Mouse (Mus musculus) retina, postnatal 7 days (tissue): ENCODE data around the gene Asic4.

ENCODE experiments used
- DNase-seq: peaks from one replicate; pipeline ENCODE4 v3.0.0-alpha.2; 2012; ENCODE audit warnings: low read depth, low spot score

The Asic4 gene

DNA sequence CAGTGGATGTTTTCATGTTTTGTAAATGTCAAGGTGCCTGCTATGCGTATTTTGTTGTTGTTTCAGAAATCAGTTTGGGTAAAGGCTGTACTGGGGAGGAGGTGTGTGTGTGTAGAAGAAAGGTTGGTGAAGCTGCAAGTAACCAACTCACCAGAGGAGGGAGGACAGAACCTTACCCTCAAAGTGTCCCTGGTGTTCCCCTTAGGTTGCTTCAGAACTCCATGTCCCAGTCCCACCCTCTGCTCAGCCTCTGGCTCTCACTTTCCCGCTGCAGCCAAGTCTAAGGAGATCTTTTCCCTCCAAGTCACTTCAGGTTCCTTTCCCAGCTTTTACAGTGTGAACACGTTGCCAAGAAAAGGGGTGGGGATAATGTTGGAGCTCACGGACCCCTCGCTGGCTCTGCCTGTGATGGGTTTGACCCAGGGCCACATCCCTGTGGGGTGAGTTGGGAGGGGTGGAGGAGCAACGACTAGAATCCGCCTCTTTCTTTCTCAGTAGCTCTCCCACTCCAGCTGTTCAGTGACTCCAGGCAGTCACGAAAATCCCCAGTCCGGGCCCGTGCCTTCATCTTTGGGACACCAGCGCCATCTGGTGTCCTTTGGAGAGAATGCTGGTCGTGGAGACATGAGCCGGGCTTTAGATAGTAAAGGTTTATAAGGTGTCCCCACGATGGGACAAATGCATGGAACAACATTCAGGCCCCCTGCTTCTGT is 17.1 kb downstream of the Asic4 start:
- DNase-seq, result peak; percentile 87

DNA sequence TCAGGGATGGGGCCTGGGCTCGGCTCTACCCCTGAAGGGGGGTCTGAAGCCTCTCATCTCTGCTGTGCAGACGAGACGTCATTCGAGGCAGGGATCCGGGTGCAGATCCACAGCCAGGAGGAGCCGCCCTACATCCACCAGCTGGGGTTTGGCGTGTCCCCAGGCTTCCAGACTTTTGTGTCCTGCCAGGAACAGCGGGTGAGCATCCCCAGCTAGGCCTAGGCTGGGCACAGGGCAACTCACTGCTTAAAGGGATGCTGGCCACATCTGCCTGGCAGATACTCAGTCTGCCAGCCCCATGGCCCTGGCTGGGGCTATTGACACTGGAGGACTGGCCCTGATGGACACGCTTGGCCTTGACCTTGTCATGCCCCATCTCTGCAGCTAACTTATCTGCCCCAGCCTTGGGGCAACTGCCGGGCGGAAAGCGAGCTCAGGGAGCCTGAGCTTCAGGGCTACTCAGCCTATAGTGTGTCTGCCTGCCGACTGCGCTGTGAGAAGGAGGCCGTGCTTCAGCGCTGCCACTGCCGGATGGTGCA is 19.1 kb downstream of the Asic4 start:
- no peak for DNase-seq

DNA sequence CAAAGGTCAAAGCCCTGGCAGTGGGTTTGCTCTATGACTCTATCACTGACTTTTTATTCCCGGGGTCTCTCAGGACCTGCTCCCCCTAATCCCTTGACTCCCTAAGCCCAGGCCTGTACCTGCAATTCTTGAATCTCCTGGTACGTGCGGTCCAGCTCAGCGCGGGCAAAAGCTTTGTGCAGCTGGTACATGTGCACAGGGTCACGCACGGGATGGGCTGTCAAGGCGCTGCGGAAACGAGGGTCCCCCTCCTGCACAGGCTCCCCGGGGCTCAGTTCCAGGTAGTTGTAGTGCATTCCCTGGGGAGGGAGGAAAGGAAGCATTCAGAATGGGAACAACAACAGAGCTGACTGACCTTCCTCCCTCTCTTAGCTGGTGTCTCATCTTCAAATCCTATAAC is 26.2 kb downstream of the Asic4 start:
- no peak for DNase-seq

DNA sequence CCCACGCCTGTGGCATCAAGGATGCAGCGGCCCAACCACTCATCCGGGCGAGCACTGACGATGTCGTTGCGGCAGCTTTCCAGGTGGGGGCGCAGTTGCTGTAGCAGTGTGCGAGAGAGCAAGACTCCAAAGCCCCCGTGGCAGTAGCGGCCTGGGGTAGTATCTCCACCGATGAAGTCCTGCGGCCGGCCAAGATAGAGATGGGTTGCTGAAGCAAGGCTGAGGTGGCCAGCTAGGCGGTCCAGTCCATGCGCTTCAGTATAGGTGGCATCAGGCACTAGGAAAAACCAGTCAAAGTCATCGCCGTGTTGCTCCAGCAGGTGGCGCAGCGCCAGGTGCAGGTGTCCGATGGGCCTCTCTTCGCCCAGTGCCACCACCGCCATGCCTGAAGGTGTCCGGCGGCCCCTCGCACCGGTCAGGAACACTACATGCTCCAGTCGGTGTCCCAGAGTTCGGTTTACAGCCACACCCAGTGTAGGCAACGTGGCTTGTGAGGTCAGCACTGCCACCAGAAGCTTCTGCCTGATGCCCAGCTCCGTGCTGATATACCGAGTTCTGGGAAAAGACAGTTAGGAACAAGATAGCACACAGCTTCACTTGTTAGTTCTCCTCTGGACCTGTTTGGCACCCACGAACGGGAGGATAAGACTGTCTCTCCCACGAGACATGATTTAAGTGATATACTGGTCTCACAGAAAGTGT is 27.2 kb downstream of the Asic4 start:
- DNase-seq, result peak; percentile 76

DNA sequence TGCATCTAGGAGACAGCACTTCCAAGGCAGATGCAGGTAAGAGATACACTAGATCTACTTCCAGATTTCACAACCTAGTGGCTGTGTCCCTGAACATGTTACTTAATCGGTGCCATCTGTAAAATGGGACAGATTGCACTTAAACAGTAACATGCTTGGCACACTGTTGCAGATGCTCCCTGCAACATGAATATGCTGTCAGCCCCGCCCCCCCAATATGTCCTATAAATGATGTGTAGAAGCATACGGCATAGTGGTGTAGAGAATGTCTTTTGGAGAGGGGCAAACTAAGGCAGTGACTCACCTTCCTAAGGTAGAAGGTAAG is 27.7 kb downstream of the Asic4 start:
- no peak for DNase-seq

DNA sequence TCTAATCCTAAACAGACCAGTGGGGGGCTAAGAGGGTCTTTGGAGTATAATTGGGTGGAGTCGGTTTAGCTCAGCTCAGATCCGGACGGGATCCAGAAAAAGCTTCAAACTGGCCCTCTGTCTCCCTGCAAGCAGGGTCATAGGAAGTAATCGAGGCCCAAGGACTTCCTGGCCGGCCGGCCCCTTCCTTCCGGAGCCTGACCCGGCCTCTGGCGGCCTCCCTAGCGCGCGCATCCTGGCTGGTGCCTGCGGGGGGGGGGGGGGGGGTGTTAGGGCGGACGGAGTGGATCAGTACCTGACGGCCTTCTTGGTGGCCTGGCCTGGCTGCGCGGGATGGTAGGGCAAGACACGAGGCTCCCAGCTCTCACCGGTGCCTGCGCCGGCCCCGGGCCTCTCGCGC is 28.3 kb downstream of the Asic4 start:
- no peak for DNase-seq

DNA sequence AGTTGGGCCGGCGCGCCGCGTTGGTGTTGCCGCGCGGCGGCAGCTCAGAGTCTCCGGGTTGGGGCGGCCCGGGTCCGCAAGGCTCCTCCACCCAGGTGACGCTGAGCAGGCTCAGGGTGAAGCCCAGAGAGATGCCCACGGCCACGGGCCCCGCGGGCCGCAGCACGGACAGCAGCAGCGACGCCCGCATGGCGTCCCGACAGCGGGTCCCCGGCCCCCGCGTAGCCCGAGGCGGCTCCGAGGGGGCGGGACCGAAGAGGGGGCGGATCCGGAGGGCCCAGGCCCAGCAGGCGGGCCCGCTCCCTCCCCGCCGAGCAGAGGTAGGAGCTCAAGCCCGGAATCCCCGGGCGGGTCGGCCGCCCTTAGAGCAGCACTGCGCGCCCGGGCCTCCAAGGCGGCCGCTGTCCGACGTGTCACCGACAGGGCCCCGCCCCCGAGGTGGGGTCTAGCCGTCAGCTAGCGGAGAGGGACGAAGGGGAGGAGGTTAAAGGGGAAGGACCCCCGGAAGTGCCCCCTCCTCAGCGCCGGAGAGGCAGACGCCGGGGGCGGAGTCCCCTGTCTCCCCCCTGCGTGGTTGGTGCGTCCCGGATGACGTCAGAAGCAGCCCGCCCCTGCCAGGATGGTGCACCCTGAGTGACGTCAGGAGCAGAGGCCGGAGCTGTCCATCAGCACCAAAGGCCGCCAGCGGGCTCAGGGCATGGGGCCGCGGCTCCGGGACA is 28.8 kb downstream of the Asic4 start, which contains the start of the genes Chpf and Tmem198:
TSS of gene Chpf (minus strand) at position 392 of the 719 bp plus-strand sequence.
TSS of gene Tmem198 (plus strand) at position 617 of the 719 bp plus-strand sequence.
- peak; percentile 95 for DNase-seq

DNA sequence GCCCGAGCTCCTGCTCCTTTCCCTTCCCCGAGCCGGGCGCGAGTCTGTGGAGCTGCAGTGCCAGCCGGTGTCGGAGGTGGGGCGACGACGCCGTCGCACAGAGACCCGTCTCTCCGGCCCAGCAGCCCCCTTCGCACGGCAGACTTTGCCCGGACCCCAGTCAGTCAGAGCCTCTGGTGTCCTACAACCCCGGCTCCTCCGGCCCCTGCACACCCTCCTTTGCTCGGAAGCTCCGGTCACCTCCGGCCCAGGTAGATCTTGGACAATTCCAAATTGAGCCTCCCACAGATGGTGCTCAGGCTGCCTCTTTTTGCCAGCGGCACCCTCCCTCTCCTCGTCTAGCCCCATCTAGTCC is 29.4 kb downstream of the Asic4 start:
- DNase-seq, result no peak

DNA sequence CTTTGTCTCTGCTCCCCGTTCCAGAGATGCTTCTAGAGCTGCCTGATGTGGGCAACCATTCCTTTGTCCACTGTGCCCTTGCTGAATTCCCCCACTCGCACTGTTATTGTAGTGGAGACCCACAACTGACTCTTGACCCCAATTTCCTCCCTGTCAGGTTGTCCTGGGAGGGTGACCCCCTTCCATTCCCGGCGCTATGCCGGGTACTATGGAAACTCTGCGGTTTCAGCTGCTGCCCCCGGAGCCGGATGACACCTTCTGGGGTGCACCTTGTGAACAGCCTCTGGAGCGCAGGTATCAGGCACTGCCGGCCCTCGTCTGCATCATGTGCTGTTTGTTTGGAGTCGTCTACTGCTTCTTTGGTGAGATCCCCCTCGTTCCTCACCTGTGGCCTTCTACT is 29.8 kb downstream of the Asic4 start:
- DNase-seq, result no peak

DNA sequence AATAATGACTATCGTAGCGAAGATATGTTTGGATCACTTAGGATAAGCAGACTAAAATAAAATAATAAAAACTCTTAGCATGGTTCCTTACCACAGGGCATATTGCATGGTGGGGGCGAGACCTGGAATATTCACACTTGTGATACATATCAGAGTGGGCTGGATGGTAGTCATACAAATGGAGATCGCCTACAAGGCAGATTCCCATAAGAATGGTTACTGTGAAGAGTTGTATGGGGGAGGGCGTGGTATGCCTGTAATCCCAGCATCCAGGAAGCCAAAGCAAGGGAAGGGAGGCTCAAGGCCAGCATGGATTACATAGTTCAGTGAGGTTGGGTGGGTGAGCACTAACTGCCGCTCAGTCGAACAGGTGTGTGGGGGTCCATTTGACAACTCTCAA is 30.5 kb downstream of the Asic4 start:
- no peak for DNase-seq

DNA sequence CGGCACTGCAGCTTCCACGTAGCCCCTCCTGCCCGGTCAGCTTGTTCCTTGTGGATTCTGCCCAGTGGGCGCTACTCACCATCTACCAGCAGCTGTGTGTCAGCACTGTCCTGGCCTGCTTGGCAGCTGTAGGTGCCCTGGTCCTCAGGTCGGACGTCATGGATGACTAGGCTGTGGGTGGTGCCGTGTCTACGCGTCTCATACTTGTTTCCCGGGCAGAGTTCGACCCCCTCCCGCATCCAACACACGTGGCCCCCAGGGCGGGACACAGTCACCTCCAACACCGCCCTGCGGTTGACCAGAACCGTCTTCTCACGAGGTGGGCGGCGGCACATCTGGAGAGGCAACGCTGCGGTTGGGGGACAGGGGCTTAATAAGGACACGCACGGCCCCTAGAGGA is 36.3 kb downstream of the Asic4 start:
- DNase-seq, result no peak

DNA sequence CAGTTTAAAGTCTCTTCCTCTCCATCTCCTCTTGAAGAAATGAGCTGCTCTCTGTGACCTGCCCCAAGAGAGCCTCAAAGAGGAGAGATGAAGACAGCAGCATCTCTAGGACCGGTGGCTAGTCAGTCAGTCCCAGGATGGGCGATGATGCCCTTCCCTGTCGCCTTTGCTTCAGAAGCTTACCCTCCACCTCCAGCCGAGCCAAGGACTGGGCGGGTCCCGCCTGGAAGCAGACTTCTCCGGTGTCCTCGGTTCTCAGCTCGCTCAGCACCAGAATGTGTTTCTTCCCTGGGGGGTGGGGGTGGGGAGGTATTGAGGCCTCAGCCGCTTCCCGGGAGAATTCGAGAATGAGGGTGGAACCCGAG is 36.8 kb downstream of the Asic4 start:
- no peak for DNase-seq

DNA sequence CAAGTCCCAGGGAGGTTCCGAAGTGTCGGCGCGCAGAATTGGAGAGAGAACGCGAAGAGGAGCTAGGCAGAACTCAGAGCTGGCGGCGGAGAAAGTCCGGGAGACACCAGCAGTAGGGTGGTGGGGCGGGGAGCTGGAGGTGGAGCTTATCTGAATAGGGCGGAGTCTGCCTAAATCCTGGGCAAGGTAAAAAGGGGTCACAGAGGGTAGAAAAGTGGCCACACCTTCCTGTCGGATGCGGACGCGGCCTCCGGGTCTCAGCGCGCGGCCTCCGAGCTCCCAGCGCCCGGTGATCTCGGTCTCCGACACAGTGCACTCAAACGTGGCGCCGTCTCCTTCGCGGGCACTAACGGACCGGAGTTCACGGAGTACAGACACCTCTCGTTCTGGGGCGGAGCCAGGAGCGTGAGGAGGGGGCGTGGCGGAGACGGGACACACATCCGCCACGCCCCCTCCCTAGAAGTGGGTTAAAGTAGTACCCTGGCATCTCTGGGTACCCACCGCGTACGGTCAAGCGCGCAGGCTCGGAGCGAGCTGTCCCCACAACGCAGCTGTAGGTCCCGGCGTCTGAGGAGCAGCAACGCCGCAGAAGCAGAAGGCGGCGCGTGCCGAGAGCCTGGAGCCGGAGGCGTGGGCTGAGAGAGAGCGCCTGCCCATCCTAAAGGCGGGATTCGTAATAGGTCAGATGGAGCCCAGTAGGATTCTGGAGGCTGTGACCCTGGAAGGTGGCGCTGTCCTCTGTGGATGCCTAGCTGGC is 37.3 kb downstream of the Asic4 start:
- DNase-seq, result peak; percentile 57

DNA sequence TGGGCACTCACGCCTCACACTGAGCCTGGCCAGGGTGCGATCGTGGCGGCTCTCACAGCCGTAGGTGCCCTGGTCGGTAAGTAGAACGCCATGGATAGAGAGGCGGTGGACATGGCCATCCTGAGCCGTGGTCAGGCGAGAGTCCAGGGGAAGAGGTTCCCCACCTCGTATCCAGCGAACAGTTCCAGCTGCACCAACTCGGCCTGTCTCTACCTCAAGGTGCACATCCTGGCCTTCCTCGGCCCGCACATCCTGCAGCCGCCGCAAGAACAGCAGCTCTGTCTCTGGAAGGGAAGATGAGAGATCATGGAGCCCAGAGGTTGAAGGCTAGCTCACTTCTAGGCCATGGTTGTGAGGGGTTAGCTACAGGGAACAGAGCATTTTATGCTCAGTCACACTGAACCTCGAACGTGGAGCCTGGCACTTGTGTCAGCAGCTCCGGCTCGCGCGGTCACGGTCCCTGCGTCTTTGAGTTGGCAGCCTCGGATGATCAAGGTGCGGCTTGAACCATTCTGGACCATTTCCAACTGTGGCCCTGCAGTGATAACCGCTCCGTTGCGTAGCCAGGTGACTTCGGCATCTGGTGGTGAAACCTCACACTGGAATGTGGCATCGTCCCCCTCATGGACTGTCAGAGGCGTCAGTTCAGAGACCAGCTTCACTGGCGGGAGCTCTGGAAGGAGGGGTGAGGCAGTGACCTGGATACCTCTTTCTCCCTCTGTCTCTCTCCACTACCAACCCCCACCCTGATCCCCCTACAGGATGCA is 40.7 kb downstream of the Asic4 start:
- DNase-seq, result no peak

DNA sequence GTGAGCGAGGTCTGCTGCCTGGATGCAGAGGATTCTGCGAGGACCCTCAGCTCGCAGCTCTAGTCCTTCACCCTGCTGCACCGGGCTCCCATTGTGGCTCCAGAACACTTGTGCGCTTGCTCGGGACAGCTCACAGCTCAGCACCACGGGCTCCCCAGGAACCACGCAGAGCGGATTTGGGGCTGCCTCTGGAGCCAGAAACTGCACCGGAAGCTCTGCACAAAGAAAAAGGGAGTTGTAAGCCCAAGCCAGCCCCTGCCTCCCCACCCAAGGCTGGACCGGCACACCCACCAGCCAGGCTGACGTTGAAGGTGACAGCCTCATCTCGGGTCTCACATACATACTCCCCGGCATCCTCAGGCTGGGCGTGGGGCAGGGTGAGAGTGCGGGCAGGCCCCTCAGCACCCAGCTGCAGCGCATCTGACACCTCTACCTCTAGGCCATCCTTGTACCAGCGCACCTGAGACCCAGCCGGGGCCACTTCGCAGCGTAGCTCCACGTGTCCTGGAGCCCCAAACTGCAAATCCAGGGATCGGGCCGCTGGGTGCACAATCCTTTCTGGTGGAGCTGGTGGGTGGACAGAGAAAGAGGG is 42.4 kb downstream of the Asic4 start:
- DNase-seq, result no peak

DNA sequence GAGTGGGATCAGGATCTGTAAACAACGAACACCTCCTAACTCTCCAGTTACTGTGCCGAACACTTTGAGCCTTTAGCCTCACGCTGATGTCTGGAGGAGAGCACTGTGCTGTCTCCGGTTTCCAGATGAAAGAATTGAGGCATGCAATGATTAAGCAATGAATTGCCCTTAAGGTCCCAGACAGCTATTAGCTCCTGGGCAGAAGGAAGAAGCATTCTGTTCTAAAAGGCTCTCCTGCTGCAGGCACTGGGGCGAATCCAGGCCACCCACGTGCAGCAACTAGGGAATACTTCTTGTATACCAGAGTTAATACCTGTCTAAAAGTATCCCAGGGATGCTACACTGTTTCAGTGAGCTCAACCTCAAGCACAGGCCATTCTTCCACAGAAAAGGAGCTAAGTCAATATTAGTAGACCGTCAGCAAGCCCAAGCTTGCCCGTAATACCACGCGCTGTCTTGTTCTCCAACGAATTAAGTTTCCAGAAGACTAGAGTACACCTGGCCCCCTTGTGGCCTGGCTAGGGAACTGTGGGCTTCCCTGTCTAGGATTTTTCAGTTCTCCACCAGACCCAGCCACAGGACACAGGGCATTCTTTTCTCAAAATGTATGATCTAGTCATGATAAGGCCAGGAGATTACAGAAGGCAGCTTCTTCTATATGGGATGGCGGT is 44.8 kb downstream of the Asic4 start:
- no peak for DNase-seq

DNA sequence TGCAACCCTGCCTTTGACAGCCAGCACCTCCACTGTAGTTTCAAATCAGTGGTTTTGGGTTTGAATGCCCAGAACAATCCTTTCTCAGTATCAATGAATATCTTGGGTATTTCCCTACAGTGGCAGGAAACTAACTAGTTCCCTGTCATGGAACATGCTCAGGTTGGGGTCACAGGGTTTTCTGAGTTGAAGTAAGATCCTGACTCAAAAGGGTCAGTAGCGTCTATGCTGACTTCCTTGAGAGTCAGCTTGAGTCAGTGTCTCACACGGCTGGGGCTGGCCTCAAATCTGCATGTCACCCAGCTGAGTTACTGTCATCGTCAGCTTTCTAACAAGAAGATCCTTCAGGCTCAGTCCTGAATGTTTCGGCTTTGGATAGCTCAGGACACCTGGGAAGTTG is 48.7 kb downstream of the Asic4 start:
- DNase-seq, result no peak

DNA sequence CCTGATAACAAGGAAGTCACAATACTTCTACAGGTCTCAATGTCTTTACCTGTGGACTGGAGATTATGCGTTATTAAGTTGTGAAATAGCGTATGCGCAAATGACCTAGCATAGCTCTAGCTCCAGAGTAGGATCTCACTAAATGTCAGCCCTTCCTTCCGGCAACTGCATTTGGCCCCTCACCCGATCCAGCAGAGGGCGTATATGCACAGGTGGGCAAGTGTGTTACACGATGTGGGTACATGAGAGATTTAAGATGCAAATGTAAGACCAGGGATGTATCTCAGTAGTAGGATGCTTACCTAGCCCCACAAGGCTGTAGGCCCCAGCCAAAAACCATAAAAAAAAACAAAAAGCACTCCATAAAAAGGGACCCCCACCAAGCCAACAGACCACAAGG is 49.2 kb downstream of the Asic4 start:
- no peak for DNase-seq

DNA sequence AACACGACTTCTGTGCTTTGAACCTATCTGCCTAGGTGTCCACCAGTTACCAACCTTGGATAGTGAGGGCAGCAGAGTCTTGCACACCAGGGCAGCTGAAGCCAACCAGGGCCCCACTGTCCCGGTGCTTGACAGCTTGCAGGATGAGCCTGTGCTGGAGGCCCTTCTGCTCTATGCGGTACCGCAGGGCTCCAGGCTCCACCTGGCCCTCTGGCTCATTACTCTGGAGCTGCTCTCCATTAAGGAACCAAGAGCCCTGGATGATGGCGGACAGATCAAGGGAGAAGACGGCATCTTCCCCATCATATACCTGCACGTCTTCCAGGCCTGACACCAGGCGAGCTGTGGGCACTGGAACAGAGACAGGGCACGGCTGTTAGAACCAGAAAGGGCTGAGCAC is 51.7 kb downstream of the Asic4 start:
- no peak for DNase-seq

DNA sequence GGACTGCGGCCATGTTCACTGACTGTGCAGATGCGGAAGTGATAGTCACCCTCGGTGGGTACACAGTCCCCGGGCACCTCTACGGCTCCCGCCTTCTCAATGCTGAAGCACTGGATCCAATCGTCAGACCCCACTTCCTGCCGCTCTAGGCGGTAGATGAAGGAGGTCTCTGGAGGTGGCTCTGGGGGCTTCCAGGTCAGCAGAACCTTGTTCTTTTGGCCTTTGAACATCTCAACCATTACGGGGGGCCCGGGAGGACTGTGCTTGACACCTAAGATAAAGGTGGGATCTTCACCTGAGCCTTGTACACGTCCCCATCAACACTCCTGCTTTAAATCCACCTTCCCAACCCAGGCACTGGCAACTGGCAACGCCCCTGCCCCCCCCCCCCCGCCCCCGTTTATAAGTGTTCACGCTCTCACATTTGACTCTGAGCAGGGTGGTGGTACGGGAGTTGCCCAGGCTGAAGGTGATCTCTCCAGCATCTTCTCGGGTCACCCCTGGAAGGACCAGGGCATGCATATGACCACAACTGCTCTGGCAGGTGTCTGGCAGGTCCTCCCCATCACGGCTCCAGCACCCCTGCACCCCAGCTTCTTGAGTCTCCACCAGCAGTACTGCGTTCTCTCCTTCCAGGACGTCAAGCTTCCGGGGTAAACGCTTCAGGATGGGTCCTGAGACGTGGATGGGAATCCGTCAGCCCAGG is 52.9 kb downstream of the Asic4 start:
- no peak for DNase-seq
